Mouse (Mus musculus): ENCODE data around the gene Itsn1.

DNA sequence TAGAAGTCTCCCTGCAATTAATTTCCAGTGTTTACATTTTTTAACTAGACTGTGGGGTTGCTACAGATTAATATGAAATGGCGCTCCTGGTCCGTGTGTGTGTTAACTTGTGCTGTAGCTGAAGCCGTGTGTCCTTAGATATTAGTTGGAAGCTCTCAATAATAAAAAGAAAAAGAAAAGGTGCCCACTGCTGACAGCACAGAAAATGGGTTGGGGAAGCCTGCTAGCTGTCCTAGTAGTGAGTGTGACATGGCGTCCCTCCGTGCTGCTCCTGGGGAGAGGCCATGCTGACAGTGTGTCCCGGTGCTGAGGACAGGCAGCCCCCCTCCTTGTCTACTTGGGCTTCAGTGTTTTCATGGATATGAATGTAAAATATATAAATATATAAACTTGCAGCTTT lies 142.1 kb downstream of the Itsn1 start:
- no peak for TF ChIP-seq POLR2A (IDR thresholded peaks at IDR 0.05; ENCODE audit: borderline replicate concordance, extremely low read depth, low read depth, low read length)
- TF ChIP-seq CTCF (IDR thresholded peaks at IDR 0.05; ENCODE audit: insufficient read depth, low read length): no peak
